Mouse (Mus musculus) kidney, postnatal 25 days (tissue): ENCODE data around the gene Ccna2.
A peak's percentile ranks its signal among the peaks of the same experiment; 100 is the strongest.
"Not testable (repeated sequence)": the region's sequence is repeated elsewhere in the genome, so short reads cannot be mapped to it uniquely, and the experiment has no call there.

Source experiments
- DNase-seq, 2 experiments: peaks; one replicate each; pipeline ENCODE4 v3.0.0; 2021; ENCODE audit warnings: mixed read lengths in 2 of 2

The Ccna2 gene

GRCm38 (mm10) chr3:36571827-36572378 lies at the start of gene Ccna2:
Ccna2 (minus strand) TSS chr3:36572150.
- peak; percentile 97 to 99 for DNase-seq

DNA sequence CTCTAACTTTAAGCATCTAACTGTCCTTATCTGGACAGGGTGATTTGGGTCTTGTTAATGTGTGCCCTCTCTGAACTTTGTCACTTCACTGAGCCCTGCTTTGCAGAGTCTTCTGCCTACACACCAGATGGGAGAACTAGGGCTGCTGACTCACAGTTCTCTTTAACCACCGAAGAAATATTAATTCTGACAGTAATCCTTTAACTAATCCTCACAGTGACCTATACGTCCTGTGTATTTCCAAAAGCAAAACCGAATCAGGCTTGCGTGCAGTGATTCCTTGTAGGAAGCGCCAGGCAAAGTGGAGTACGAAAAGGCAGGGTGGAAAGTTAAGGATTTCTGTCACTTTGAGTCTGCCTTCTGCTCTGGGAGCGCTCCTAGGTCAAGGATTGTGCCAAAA lies 46.2 kb upstream of the Ccna2 start:
- DNase-seq, result peak in 1 of 2 experiments; percentile 11

GRCm38 (mm10) chr3:36613908-36614255 lies 41.9 kb upstream of the Ccna2 start:
- peak in 1 of 2 experiments; percentile 39 for DNase-seq

GRCm38 (mm10) chr3:36613202-36613907 lies 41.4 kb upstream of the Ccna2 start, which contains the start of gene Bbs7:
Bbs7 (minus strand) TSS chr3:36613477.
- DNase-seq, result peak; percentile 97 to 98

DNA sequence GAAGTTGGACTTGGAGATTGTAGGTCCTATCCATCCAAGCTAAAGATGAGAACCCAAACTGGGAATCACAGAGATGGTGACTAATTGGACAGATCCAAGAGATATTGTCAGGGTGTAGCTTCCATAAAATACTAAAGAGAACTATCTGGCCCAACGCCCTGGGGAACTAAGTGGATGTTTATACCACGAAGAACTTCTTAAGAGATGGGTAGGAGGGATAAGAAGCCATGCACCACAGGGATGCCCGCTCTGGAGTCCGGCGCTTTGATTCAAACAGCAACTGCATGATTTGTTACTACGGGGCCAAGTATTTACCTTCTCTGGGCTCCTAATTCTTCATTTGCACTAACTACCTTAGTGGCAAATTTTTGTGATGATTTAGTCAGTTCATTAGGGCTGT lies 40.7 kb upstream of the Ccna2 start:
- DNase-seq, result no peak

- DNase-seq, result no peak
These were observed 34.2 kb upstream of the Ccna2 start for GRCm38 (mm10) chr3:36605894-36606783.

GRCm38 (mm10) chr3:36599773-36600172 lies 27.8 kb upstream of the Ccna2 start:
- DNase-seq, result not testable (repeated sequence)

GRCm38 (mm10) chr3:36598811-36599210 lies 26.9 kb upstream of the Ccna2 start:
- DNase-seq, result no peak

DNA sequence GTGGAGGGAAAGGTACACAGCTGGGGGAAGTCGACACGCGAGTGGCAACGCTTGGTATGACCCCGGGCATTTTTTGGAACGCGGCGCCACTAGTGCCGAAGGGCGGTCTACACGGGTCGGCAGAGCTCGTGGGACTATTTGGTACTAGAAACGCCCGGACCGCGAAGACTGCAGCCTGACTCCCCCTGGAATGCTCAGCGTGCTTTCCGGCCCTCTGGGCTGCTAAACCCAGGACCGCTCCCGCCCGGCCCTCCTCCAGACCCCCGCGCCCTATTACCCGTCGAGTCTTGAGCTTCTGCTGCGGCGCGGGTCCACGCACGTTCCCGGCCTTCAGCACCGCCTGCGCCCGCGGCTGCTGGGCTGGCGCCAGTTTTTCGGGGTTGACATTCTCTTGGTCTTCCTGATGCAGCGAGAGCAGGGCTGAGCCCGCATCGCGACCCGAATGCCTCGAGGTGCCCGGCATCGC lies 556 bp downstream of the Ccna2 start:
- peak in 1 of 2 experiments; percentile 33 for DNase-seq

DNA sequence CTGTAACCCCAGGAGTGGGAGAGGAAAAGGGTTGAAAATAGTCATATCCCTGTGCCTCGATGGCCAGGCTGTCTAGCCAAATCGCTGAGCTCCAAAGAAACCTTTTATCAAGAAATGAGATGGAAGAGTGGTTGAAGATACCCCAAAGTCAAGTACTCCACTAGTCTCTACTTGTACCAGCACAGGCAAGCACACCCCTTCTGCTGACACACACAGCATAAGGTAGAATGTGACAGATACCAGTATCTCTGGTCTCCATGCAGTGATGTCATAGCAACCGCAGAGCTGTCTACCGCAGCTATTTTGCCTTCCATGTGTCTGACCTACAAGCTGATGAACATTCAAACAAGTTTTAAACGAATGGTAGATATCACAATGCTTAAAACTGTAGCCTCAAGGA lies 2.1 kb downstream of the Ccna2 start:
- no peak for DNase-seq

DNA sequence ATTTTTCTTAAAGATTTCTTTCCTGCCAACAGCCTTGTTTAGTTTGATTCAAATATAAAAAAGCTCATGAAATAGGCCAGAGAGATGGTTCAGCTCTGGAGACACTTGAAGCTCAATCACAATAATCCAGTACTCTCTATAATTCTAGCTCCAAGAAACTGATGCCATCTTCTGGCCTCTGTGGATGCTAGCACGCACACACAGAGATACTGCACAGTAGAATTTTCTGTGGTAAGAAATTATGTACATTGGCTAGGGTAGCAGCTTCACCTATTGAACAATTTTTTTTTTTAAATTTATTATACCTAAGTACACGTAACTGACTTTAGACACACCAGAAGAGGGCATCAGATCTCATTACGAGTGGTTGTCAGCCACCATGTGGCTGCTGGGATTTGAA lies 8.3 kb downstream of the Ccna2 start:
- DNase-seq, result no peak

GRCm38 (mm10) chr3:36559606-36560005 lies 12.3 kb downstream of the Ccna2 start:
- no peak for DNase-seq

- no peak for DNase-seq
These were observed 14.3 kb downstream of the Ccna2 start for GRCm38 (mm10) chr3:36557601-36558000.

GRCm38 (mm10) chr3:36552406-36553047 lies 19.4 kb downstream of the Ccna2 start, which contains the start of gene Exosc9:
Exosc9 (plus strand) TSS chr3:36552606.
- peak; percentile 95 for DNase-seq

DNA sequence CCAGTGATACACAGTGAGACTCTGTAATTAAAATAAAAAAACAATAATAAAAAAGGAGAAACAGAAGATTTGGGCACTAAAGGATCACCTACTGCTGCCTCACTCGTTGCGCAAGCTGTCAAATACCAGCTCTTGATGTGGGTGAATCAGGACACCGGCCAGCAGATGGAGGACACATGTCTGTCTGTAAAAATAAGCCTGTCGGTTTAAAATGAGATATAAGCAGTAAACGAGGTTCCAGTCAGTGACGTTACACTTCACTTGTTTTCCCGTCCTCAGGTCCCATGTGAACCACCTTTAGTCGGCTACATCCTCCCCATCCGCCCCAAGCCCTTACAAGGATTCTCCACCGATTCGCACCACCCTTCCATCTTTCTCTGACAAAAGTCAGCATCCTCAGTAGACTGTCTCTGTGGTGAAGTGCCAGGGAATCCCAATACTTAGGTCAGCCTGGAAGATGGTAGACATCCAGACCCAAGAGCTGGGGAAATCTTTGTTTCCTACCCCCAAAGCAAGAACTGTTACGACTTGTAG lies 20.0 kb downstream of the Ccna2 start:
- DNase-seq, result peak in 1 of 2 experiments; percentile 5

GRCm38 (mm10) chr3:36551343-36551742 lies 20.6 kb downstream of the Ccna2 start:
- DNase-seq, result no peak

GRCm38 (mm10) chr3:36544961-36545360 lies 27.0 kb downstream of the Ccna2 start:
- DNase-seq, result no peak

DNA sequence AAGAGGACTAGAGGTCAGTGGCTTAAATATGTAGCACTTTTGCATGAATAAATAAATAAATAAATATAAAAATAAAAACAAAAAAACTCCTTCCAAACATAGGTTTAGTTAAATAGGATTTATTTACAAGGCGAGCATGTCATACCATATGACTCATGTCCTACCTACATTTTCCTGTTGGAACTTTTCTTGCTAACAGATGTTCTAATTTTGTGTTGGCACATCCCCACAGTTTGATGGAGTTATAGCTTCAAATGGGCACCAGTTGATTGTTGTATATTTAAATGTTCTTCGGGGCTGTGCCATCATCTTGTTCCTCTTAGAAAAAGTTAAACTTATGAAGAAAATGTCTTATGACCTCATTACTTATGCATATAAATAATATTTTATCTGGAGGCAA lies 30.6 kb downstream of the Ccna2 start:
- no peak for DNase-seq

DNA sequence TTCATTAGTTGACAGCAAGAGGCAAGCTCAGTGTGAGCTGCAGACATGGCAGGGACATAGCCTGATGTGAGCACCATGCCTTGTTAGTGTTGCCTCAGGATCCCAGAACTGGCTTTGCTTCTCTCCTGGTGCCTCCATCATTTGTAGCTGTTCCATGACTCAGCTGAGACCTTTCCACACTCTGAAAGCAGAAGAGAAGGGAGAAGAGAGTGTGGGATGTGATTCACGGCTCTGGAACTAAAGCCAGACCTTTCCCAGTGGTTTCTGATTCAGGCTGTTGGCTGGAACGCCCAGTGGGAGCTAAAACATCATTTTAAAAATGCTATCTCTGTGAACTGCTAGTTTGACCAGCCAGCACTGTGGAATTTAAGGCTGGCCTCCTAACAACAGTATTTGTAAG lies 31.2 kb downstream of the Ccna2 start:
- DNase-seq, result no peak

DNA sequence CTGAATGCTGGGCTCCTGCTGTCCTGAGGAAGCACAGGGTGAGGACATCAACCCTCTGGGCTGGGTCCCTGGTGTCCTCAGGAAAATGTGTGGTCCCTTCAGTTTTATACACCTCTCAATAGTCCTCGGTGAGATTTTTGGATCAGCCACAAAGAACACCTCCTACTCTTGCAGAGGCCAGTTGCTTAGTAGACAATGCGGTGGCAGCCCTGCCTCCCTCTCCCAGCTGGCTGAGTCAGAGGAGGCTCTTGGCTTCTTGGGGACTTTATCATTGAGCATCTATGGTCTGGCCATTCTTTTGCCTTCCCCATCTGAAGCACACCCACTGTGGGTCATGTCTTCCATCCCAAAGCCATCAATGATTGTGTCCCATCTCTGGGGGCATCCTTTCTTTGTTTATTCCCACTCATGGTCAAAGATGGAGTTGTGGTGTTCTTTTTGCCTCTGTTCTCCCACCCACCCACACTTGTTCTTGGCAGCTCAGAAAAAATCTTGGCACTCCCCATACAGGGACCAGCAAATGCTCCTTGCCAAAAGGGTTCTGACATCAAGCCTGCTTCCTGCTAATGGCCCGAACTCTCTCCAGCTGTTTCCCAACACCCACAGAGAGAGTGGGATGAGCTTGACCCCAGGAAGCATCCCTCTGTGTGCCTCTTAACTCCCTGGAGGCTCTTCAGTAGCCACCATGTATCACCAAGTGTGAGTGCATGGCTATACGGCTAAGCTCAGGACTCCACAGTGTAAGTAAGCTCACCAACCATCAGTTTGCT lies 34.1 kb downstream of the Ccna2 start:
- DNase-seq, result no peak

DNA sequence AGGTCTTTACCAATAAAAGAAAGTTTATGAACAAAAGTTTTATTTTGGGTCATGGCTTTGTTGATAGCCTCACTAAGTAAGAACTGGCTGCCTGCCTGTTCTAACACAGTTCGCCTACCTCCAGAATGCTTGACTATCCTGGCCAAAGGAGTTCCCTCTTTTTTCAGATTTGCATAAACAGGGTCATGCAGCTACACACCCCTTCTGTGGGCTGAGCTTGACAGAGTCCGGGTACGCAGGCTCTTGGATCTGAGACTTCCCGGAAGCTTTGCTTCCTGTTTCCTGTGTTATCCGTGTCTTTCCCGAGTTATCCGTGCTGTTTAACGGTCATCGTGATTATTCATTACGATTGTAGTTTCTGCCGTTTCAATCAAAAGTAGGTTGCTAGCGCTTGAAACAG lies 35.9 kb downstream of the Ccna2 start:
- DNase-seq, result no peak

DNA sequence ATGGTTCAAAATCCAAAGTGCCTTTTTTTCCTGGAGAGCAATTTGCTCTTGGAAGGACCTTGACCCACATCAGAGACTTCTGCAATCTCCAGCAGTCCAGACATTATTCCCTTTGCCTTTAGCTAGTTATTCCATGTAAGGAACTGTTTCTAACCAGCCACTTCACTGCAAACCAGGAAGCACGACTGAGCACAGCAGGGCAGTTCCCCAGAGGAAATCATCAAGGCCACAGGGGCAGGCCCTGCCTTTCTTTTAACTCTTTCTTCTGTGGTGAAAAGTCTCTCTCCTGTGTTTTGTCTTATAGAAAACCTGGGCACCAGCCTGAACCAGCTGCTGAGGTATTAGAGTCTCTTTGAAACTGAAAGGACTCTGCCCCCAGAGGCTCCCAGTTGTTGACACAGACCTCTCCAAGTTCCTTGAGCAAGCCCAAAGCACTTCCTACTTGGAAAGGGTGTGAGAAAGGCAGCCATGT lies 38.7 kb downstream of the Ccna2 start:
- DNase-seq, result no peak
